Mouse (Mus musculus): ENCODE measurements around the gene Pde4d. TPM values are rescaled to one million over a fixed set of nuclear protein-coding genes. Genes with fewer than 3 reads are reported as not detected.

The Pde4d gene
- polyA plus RNA-seq, 2 experiments = 11.7 to 17.3 TPM

GRCm38 (mm10) chr13:109331563-109331962 lies 881.8 kb downstream of the Pde4d start:
- Histone ChIP-seq H3K27me3 (ENCODE audit: control insufficient read depth, insufficient read depth, low read length) (no peaks in the 10 kb centered on the region), H3K4me2 (replicated peaks; ENCODE audit: low read depth, low read length, severe bottlenecking) (no peak overlapping the region), H3K4me3 (replicated peaks; ENCODE audit: low read length) (no peak overlapping the region), H3K9me3 (ENCODE audit: control insufficient read depth, low read length) (no peaks in the 10 kb centered on the region), H3K9ac (ENCODE audit: low read depth, low read length, severe bottlenecking) (no peak overlapping the region), H3K27ac (replicated peaks; ENCODE audit: low read depth, low read length) (no peak overlapping the region), H3K36me3 (ENCODE audit: control insufficient read depth, insufficient read depth, low read length) (no peaks in the 10 kb centered on the region), H3K4me1 (ENCODE audit: control insufficient read depth, insufficient read depth, low read length) (no peaks in the 10 kb centered on the region)
- DNase-seq (ENCODE audit: low spot score) (no peak), ATAC-seq (ENCODE audit: low FRiP score, low read depth) (no peak)
- TF ChIP-seq POLR2A (IDR thresholded peaks at IDR 0.05; ENCODE audit: borderline replicate concordance, extremely low read depth, insufficient read depth, insufficient read length) = no peak
- WGBS = 65% methylated on average over 1 of the region's 1 CpGs

- WGBS = 51% methylated on average over 3 of the region's 3 CpGs
- Histone ChIP-seq H3K4me3 (replicated peaks; ENCODE audit: low read length) (no peak overlapping the region), H3K27me3 (ENCODE audit: control insufficient read depth, insufficient read depth, low read length) (no peaks in the 10 kb centered on the region), H3K9me3 (ENCODE audit: control insufficient read depth, low read length) (no peaks in the 10 kb centered on the region), H3K4me1 (ENCODE audit: control insufficient read depth, insufficient read depth, low read length) (no peaks in the 10 kb centered on the region), H3K27ac (replicated peaks; ENCODE audit: low read depth, low read length) (no peak overlapping the region), H3K4me2 (replicated peaks; ENCODE audit: low read depth, low read length, severe bottlenecking) (no peak overlapping the region), H3K9ac (ENCODE audit: low read depth, low read length, severe bottlenecking) (no peak overlapping the region), H3K36me3 (ENCODE audit: control insufficient read depth, insufficient read depth, low read length) (no peaks in the 10 kb centered on the region)
- TF ChIP-seq POLR2A (IDR thresholded peaks at IDR 0.05; ENCODE audit: borderline replicate concordance, extremely low read depth, insufficient read depth, insufficient read length) = no peak
- no peak for ATAC-seq (ENCODE audit: low FRiP score, low read depth)
- no peak for DNase-seq (ENCODE audit: low spot score)
Measured at GRCm38 (mm10) chr13:109341902-109342301, 892.2 kb downstream of the Pde4d start.

GRCm38 (mm10) chr13:109342469-109342868 lies 892.7 kb downstream of the Pde4d start:
- ATAC-seq (ENCODE audit: low FRiP score, low read depth) = no peak
- no peak overlapping the region for H3K4me3 ChIP-seq (replicated peaks; ENCODE audit: low read length)
- H3K36me3 ChIP-seq (ENCODE audit: control insufficient read depth, insufficient read depth, low read length) = no peaks in the 10 kb centered on the region
- WGBS = 34% methylated on average over 6 of the region's 6 CpGs
- no peak overlapping the region for H3K27ac ChIP-seq (replicated peaks; ENCODE audit: low read depth, low read length)
- TF ChIP-seq POLR2A (IDR thresholded peaks at IDR 0.05; ENCODE audit: borderline replicate concordance, extremely low read depth, insufficient read depth, insufficient read length) = no peak
- no peak overlapping the region for H3K4me2 ChIP-seq (replicated peaks; ENCODE audit: low read depth, low read length, severe bottlenecking)
- no peaks in the 10 kb centered on the region for H3K27me3 ChIP-seq (ENCODE audit: control insufficient read depth, insufficient read depth, low read length)
- H3K9ac ChIP-seq (ENCODE audit: low read depth, low read length, severe bottlenecking) = no peak overlapping the region
- DNase-seq (ENCODE audit: low spot score) = no peak
- H3K9me3 ChIP-seq (ENCODE audit: control insufficient read depth, low read length) = no peaks in the 10 kb centered on the region
- H3K4me1 ChIP-seq (ENCODE audit: control insufficient read depth, insufficient read depth, low read length) = no peaks in the 10 kb centered on the region

- H3K27me3 ChIP-seq (ENCODE audit: control insufficient read depth, insufficient read depth, low read length) = no peaks in the 10 kb centered on the region
- no peaks in the 10 kb centered on the region for H3K36me3 ChIP-seq (ENCODE audit: control insufficient read depth, insufficient read depth, low read length)
- ATAC-seq (ENCODE audit: low FRiP score, low read depth) (peak; percentile 82; the same call in 1 of the 2 replicates), DNase-seq (ENCODE audit: low spot score) (peak; percentile 77)
- no peaks in the 10 kb centered on the region for H3K9me3 ChIP-seq (ENCODE audit: control insufficient read depth, low read length)
- WGBS = 3% methylated on average over 4 of the region's 4 CpGs
- H3K4me3 ChIP-seq (replicated peaks; ENCODE audit: low read length) = no peak overlapping the region
- no peak overlapping the region for H3K27ac ChIP-seq (replicated peaks; ENCODE audit: low read depth, low read length)
- H3K9ac ChIP-seq (ENCODE audit: low read depth, low read length, severe bottlenecking) = no peak overlapping the region
- no peak for TF ChIP-seq POLR2A (IDR thresholded peaks at IDR 0.05; ENCODE audit: borderline replicate concordance, extremely low read depth, insufficient read depth, insufficient read length)
- no peaks in the 10 kb centered on the region for H3K4me1 ChIP-seq (ENCODE audit: control insufficient read depth, insufficient read depth, low read length)
- no peak overlapping the region for H3K4me2 ChIP-seq (replicated peaks; ENCODE audit: low read depth, low read length, severe bottlenecking)
Measured at GRCm38 (mm10) chr13:109343596-109343995, 893.8 kb downstream of the Pde4d start.

- Histone ChIP-seq H3K27me3 (ENCODE audit: control insufficient read depth, insufficient read depth, low read length) (no peaks in the 10 kb centered on the region), H3K9me3 (ENCODE audit: control insufficient read depth, low read length) (no peaks in the 10 kb centered on the region), H3K36me3 (ENCODE audit: control insufficient read depth, insufficient read depth, low read length) (no peaks in the 10 kb centered on the region), H3K9ac (ENCODE audit: low read depth, low read length, severe bottlenecking) (no peak overlapping the region), H3K4me3 (replicated peaks; ENCODE audit: low read length) (no peak overlapping the region), H3K4me2 (replicated peaks; ENCODE audit: low read depth, low read length, severe bottlenecking) (no peak overlapping the region), H3K27ac (replicated peaks; ENCODE audit: low read depth, low read length) (no peak overlapping the region), H3K4me1 (ENCODE audit: control insufficient read depth, insufficient read depth, low read length) (no peaks in the 10 kb centered on the region)
- no peak for TF ChIP-seq POLR2A (IDR thresholded peaks at IDR 0.05; ENCODE audit: borderline replicate concordance, extremely low read depth, insufficient read depth, insufficient read length)
- DNase-seq (ENCODE audit: low spot score) (no peak), ATAC-seq (ENCODE audit: low FRiP score, low read depth) (no peak)
- WGBS = 64% methylated on average over 11 of the region's 11 CpGs
Measured at GRCm38 (mm10) chr13:109347770-109348169, 898.0 kb downstream of the Pde4d start.

GRCm38 (mm10) chr13:109348316-109348715 lies 898.6 kb downstream of the Pde4d start:
- Histone ChIP-seq H3K4me3 (replicated peaks; ENCODE audit: low read length) (no peak overlapping the region), H3K36me3 (ENCODE audit: control insufficient read depth, insufficient read depth, low read length) (no peaks in the 10 kb centered on the region), H3K27ac (replicated peaks; ENCODE audit: low read depth, low read length) (no peak overlapping the region), H3K9ac (ENCODE audit: low read depth, low read length, severe bottlenecking) (no peak overlapping the region), H3K9me3 (ENCODE audit: control insufficient read depth, low read length) (no peaks in the 10 kb centered on the region), H3K4me1 (ENCODE audit: control insufficient read depth, insufficient read depth, low read length) (no peaks in the 10 kb centered on the region), H3K27me3 (ENCODE audit: control insufficient read depth, insufficient read depth, low read length) (no peaks in the 10 kb centered on the region), H3K4me2 (replicated peaks; ENCODE audit: low read depth, low read length, severe bottlenecking) (no peak overlapping the region)
- ATAC-seq (ENCODE audit: low FRiP score, low read depth) (no peak), DNase-seq (ENCODE audit: low spot score) (no peak)
- whole genome bisulfite sequencing = 87% methylated on average over 6 of the region's 6 CpGs
- TF ChIP-seq POLR2A (IDR thresholded peaks at IDR 0.05; ENCODE audit: borderline replicate concordance, extremely low read depth, insufficient read depth, insufficient read length) = no peak

All from limb, embryonic 14.5 days (tissue).